Mouse (Mus musculus): ENCODE measurements around the gene Phf12. TPM values are rescaled to one million over a fixed set of nuclear protein-coding genes. Genes with fewer than 3 reads are reported as not detected.

Gene Phf12
- polyA plus RNA-seq, 1 experiment: 21.9 TPM

DNA sequence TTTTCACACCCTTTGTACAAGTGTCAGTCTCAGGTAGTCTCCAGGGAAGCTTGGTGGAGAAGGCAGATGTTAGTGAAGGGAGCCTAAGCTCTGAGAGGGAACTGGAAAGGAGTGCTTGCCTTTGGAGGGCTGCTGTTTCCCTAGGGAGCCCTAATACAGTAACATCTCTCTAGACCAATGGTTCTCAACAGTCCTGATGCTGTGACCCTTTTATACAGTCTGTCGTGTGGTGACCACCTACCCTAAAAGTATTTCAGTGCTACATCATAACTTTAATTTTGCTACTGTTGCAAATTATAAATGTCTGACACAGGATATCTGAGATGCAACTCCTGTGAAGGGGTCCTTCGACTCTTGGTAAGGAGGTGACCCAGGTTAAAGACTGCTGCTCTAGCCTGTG is 48.0 kb downstream of the Phf12 start:
- TF ChIP-seq CTCF (IDR thresholded peaks at IDR 0.05; ENCODE audit: control insufficient read depth, insufficient read depth, insufficient read length) (no peak), MAX (IDR thresholded peaks at IDR 0.05) (no peak), MYOG (IDR thresholded peaks at IDR 0.05; ENCODE audit: control insufficient read depth, extremely low read depth, insufficient read length) (no peak), FOSL1 (IDR thresholded peaks at IDR 0.05; ENCODE audit: insufficient read depth, low read length, poor library complexity, severe bottlenecking) (no peak), USF1 (IDR thresholded peaks at IDR 0.05; ENCODE audit: low read depth) (no peak), CEBPB (IDR thresholded peaks at IDR 0.05; ENCODE audit: low read depth) (no peak), MYOD1 (IDR thresholded peaks at IDR 0.05; ENCODE audit: control insufficient read depth, insufficient read length, low read depth) (no peak)
- H3K79me2 ChIP-seq (ENCODE audit: control insufficient read depth, insufficient read depth): peaks cover 32% of the 10 kb centered on the region
- no peaks in the 10 kb centered on the region for H3K79me3 ChIP-seq (ENCODE audit: low read depth)
- no peaks in the 10 kb centered on the region for H3K27me3 ChIP-seq (ENCODE audit: control insufficient read depth, insufficient read depth, insufficient read length)
- H3K36me3 ChIP-seq (ENCODE audit: control insufficient read depth, insufficient read depth): peaks cover 60% of the 10 kb centered on the region
- no peak overlapping the region for H3ac ChIP-seq (ENCODE audit: control insufficient read depth, insufficient read length, low read depth)
- no peak overlapping the region for H3K4me3 ChIP-seq (ENCODE audit: insufficient read depth, poor library complexity, severe bottlenecking)

DNA sequence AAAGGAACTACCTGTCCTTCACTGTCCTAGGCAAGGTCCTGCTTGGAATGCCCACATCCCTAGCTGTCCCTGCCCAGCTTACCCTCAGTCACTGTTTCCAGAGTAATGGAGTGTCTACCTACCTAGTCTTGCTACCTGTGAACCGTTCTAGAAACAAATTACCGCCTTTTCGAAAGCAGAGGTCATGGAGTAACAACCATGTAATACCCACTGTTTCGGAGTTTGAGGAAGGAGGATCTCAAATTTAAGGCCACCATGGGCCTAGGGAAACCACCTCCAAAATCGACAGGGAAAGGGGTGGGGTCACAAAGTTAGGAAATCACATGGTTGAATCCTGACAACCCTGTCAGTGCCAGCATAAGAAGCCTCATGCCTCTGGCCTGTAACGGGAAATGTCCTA is 48.8 kb downstream of the Phf12 start:
- H3K4me3 ChIP-seq (ENCODE audit: insufficient read depth, poor library complexity, severe bottlenecking): no peak overlapping the region

DNA sequence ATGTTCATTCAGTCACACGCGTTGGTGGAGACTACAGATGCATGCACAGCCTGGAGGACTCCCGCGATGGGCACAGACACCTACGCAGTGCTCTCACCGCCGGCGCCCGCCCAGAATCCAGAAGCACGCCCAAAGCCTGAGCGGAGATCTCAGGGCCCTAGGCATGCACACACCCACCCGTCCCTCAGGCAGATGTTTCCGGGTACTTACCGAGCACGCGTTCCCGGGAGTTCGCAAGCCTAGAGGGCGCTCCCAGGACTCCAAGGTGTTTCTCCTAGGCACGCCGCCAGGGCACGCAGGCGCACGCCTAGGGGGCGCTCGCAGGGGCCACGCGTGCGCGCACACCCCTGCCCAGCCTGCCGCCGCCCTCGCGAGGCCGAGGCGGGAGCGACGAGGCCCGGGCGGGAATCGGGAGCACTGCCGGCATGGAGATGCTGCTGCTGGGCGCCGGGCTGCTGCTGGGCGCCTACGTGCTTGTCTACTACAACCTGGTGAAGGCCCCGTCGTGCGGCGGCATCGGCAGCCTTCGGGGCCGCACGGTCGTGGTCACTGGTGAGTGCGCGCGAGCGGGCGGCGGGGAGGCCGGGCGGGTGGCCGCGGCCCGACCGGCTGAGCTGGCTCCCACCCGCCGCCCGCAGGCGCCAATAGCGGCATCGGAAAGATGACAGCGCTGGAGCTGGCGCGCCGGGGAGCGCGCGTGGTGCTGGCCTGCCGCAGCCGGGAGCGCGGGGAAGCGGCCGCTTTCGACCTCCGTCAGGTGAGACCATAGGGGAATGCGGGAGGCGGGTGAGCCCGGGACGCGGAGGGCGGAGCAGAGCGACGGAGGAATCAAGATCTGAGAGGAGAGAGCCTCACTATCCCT is 49.6 kb downstream of the Phf12 start, which contains the start of gene Dhrs13:
Gene Dhrs13 (plus strand): TSS at position 334 of the 862 bp plus-strand sequence.
- peaks cover 39% of the 10 kb centered on the region for H3K79me2 ChIP-seq (ENCODE audit: control insufficient read depth, insufficient read depth)
- H3K36me3 ChIP-seq (ENCODE audit: control insufficient read depth, insufficient read depth): peaks cover 45% of the 10 kb centered on the region
- peak within 1 kb of the TSS; percentile 46 for H3K4me3 ChIP-seq (ENCODE audit: insufficient read depth, poor library complexity, severe bottlenecking)
- no peaks in the 10 kb centered on the region for H3K79me3 ChIP-seq (ENCODE audit: low read depth)
- H3ac ChIP-seq (ENCODE audit: control insufficient read depth, insufficient read length, low read depth): peak within 1 kb of the TSS; percentile 87
- TF ChIP-seq CTCF (IDR thresholded peaks at IDR 0.05; ENCODE audit: control insufficient read depth, insufficient read depth, insufficient read length): peak; percentile 99
- no peak for TF ChIP-seq FOSL1 (IDR thresholded peaks at IDR 0.05; ENCODE audit: insufficient read depth, low read length, poor library complexity, severe bottlenecking)
- no peak for TF ChIP-seq MYOD1 (IDR thresholded peaks at IDR 0.05; ENCODE audit: control insufficient read depth, insufficient read length, low read depth)
- TF ChIP-seq MAX (IDR thresholded peaks at IDR 0.05): peak; percentile 99
- TF ChIP-seq MYOG (IDR thresholded peaks at IDR 0.05; ENCODE audit: control insufficient read depth, extremely low read depth, insufficient read length): no peak
- no peak for TF ChIP-seq USF1 (IDR thresholded peaks at IDR 0.05; ENCODE audit: low read depth)
- H3K27me3 ChIP-seq (ENCODE audit: control insufficient read depth, insufficient read depth, insufficient read length): no peaks in the 10 kb centered on the region

More for the DNA sequence above, 48.8 kb downstream of the Phf12 start:
- TF ChIP-seq FOSL1 (IDR thresholded peaks at IDR 0.05; ENCODE audit: insufficient read depth, low read length, poor library complexity, severe bottlenecking) (no peak), MAX (IDR thresholded peaks at IDR 0.05) (no peak), MYOG (IDR thresholded peaks at IDR 0.05; ENCODE audit: control insufficient read depth, extremely low read depth, insufficient read length) (no peak), USF1 (IDR thresholded peaks at IDR 0.05; ENCODE audit: low read depth) (no peak), MYOD1 (IDR thresholded peaks at IDR 0.05; ENCODE audit: control insufficient read depth, insufficient read length, low read depth) (no peak), CTCF (IDR thresholded peaks at IDR 0.05; ENCODE audit: control insufficient read depth, insufficient read depth, insufficient read length) (no peak), CEBPB (IDR thresholded peaks at IDR 0.05; ENCODE audit: low read depth) (no peak)
- Histone ChIP-seq H3K79me3 (ENCODE audit: low read depth) (no peaks in the 10 kb centered on the region), H3K27me3 (ENCODE audit: control insufficient read depth, insufficient read depth, insufficient read length) (no peaks in the 10 kb centered on the region), H3K36me3 (ENCODE audit: control insufficient read depth, insufficient read depth) (peaks cover 52% of the 10 kb centered on the region), H3ac (ENCODE audit: control insufficient read depth, insufficient read length, low read depth) (no peak overlapping the region), H3K79me2 (ENCODE audit: control insufficient read depth, insufficient read depth) (peaks cover 34% of the 10 kb centered on the region)

DNA sequence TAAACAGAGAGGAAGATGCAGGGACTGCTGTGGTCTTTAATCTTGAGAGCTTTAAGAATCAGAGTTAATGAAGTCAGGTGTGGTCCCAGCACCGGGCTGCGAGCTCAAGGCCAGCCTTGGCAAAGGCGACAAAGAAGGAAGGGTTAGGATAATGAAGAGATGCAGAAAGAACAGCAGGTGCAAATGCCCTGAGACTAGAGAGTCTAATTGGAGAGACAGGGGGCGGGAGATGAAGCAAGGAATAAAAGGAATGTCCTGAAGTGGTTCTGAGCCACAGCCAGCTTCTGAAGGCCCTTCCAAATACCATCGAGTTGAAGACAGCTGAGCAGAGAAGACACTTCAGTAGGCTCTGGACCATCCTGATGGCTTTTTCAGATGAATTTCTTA is 50.2 kb downstream of the Phf12 start:
- H3K27me3 ChIP-seq (ENCODE audit: control insufficient read depth, insufficient read depth, insufficient read length): no peaks in the 10 kb centered on the region
- H3ac ChIP-seq (ENCODE audit: control insufficient read depth, insufficient read length, low read depth): peak overlapping the region; percentile 87

DNA sequence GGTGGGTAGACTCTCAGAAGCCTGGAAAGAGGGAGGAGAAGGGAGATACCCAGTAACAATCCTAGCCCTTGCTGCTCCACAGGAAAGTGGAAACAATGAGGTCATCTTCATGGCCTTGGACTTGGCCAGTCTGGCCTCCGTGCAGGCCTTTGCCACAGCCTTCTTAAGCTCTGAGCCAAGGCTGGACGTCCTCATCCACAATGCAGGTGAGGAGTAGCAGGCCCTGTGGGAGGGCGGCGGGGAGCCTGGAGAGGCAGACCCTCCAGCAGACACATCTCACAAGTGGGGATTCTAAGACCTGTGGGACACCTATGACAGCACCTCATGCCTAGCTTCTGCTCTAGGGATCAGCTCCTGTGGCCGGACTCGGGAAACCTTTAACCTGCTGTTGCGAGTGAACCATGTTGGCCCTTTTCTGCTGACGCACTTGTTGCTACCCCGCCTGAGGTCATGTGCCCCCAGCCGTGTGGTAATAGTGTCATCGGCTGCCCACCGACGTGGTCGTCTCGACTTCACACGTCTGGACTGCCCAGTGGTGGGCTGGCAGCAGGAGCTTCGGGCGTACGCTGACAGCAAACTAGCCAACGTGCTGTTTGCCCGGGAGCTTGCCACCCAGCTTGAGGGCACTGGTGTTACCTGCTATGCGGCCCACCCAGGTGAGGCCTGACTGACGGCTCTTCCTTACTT is 51.5 kb downstream of the Phf12 start:
- peaks cover 58% of the 10 kb centered on the region for H3K79me2 ChIP-seq (ENCODE audit: control insufficient read depth, insufficient read depth)
- H3ac ChIP-seq (ENCODE audit: control insufficient read depth, insufficient read length, low read depth): no peak overlapping the region
- peaks cover 26% of the 10 kb centered on the region for H3K36me3 ChIP-seq (ENCODE audit: control insufficient read depth, insufficient read depth)
- peaks cover 7% of the 10 kb centered on the region for H3K79me3 ChIP-seq (ENCODE audit: low read depth)
- H3K27me3 ChIP-seq (ENCODE audit: control insufficient read depth, insufficient read depth, insufficient read length): no peaks in the 10 kb centered on the region
- no peak overlapping the region for H3K4me3 ChIP-seq (ENCODE audit: insufficient read depth, poor library complexity, severe bottlenecking)
- TF ChIP-seq MYOD1 (IDR thresholded peaks at IDR 0.05; ENCODE audit: control insufficient read depth, insufficient read length, low read depth): no peak
- TF ChIP-seq CTCF (IDR thresholded peaks at IDR 0.05; ENCODE audit: control insufficient read depth, insufficient read depth, insufficient read length): no peak
- TF ChIP-seq MYOG (IDR thresholded peaks at IDR 0.05; ENCODE audit: control insufficient read depth, extremely low read depth, insufficient read length): no peak
- TF ChIP-seq USF1 (IDR thresholded peaks at IDR 0.05; ENCODE audit: low read depth): no peak
- TF ChIP-seq MAX (IDR thresholded peaks at IDR 0.05): no peak
- no peak for TF ChIP-seq CEBPB (IDR thresholded peaks at IDR 0.05; ENCODE audit: low read depth)

More for the DNA sequence above, 50.2 kb downstream of the Phf12 start:
- H3K36me3 ChIP-seq (ENCODE audit: control insufficient read depth, insufficient read depth): peaks cover 38% of the 10 kb centered on the region
- no peaks in the 10 kb centered on the region for H3K79me3 ChIP-seq (ENCODE audit: low read depth)
- peaks cover 45% of the 10 kb centered on the region for H3K79me2 ChIP-seq (ENCODE audit: control insufficient read depth, insufficient read depth)
- peak overlapping the region; percentile 46 for H3K4me3 ChIP-seq (ENCODE audit: insufficient read depth, poor library complexity, severe bottlenecking)
- TF ChIP-seq FOSL1 (IDR thresholded peaks at IDR 0.05; ENCODE audit: insufficient read depth, low read length, poor library complexity, severe bottlenecking) (no peak), MYOD1 (IDR thresholded peaks at IDR 0.05; ENCODE audit: control insufficient read depth, insufficient read length, low read depth) (no peak), CEBPB (IDR thresholded peaks at IDR 0.05; ENCODE audit: low read depth) (no peak), USF1 (IDR thresholded peaks at IDR 0.05; ENCODE audit: low read depth) (no peak), MAX (IDR thresholded peaks at IDR 0.05) (no peak), MYOG (IDR thresholded peaks at IDR 0.05; ENCODE audit: control insufficient read depth, extremely low read depth, insufficient read length) (no peak)
